Mouse (Mus musculus): ENCODE data around the gene Kcnq1.

DNA sequence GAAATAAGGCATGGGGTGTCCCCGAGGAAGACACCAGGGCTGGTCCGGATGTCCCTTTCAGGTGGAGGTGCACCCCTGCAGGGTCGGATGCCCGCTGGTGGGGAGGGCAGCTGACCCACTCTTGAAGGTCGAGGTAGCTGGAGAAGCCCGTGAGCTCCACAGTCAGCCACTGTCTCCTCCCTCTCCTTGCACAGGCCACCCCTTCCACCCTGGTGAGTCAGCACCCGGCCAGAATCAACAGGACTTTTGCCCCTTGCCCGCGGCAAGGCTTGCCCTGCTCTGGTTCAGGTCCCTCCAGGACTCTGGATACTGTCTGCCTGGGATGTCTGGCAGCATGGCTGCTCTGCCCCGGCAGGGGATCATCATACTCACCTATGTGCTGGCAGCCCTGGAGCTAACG, 369.7 kb downstream of the Kcnq1 start:
- TF ChIP-seq CTCF (IDR thresholded peaks at IDR 0.05; ENCODE audit: borderline replicate concordance, insufficient read depth, low read depth, low read length): no peak
- TF ChIP-seq POLR2A (IDR thresholded peaks at IDR 0.05; ENCODE audit: borderline replicate concordance, insufficient read depth, low read length): no peak
